Mouse (Mus musculus) limb, embryonic 14.5 days (tissue): ENCODE data around the gene Tmem117. TPM values are rescaled to one million over a fixed set of nuclear protein-coding genes. Genes with fewer than 3 reads are reported as not detected.

Experiments used
- ATAC-seq: fragments of 200-750 bp; cut with Nextera tagmentation; 2 replicates; pipeline ENCODE4 v1.8.0; 2017; ENCODE audit warnings: low read depth, moderate number of reproducible peaks, moderate TSS enrichment; ENCODE audit not compliant: low FRiP score
- DNase-seq: peaks from one replicate; pipeline ENCODE4 v3.0.0-alpha.2; 2015; ENCODE audit warnings: low spot score
- H3K27ac ChIP-seq: fragments of 300-500 bp; sonication (generic); replicated peaks from 2 replicates; pipeline ENCODE4 v1.5.1; 2014; ENCODE audit warnings: low read depth, mild to moderate bottlenecking, low read length, moderate library complexity, mixed read lengths
- H3K27me3 ChIP-seq: fragments of 300-500 bp; sonication (generic); 2 replicates; pipeline ENCODE4 v1.6.1; 2014; ENCODE audit warnings: low read length, mixed read lengths; ENCODE audit not compliant: control insufficient read depth, insufficient read depth
- H3K36me3 ChIP-seq: fragments of 300-500 bp; sonication (generic); 2 replicates; pipeline ENCODE4 v1.6.1; 2014; ENCODE audit warnings: mild to moderate bottlenecking, low read length, moderate library complexity, mixed read lengths; ENCODE audit not compliant: control insufficient read depth, insufficient read depth
- H3K4me1 ChIP-seq: fragments of 300-500 bp; sonication (generic); 2 replicates; pipeline ENCODE4 v1.6.1; 2014; ENCODE audit warnings: antibody characterized with exemption, low read length, mixed read lengths; ENCODE audit not compliant: control insufficient read depth, insufficient read depth
- H3K4me2 ChIP-seq: fragments of 300-500 bp; sonication (generic); replicated peaks from 2 replicates; pipeline ENCODE4 v1.6.1; 2014; ENCODE audit warnings: low read depth, mild to moderate bottlenecking, low read length, moderate library complexity; ENCODE audit not compliant: severe bottlenecking
- H3K4me3 ChIP-seq: fragments of 300-500 bp; sonication (generic); replicated peaks from 2 replicates; pipeline ENCODE4 v1.5.1; 2014; ENCODE audit warnings: low read length
- H3K9ac ChIP-seq: fragments of 300-500 bp; sonication (generic); 2 replicates; pipeline ENCODE4 v1.6.1; 2014; ENCODE audit warnings: mild to moderate bottlenecking, low read depth, low read length, moderate library complexity; ENCODE audit not compliant: severe bottlenecking
- H3K9me3 ChIP-seq: fragments of 300-500 bp; sonication (generic); 2 replicates; pipeline ENCODE4 v1.6.1; 2016; ENCODE audit warnings: low read length; ENCODE audit not compliant: control insufficient read depth
- POLR2A ChIP-seq: fragments of 200-500 bp; IDR thresholded peaks from 2 replicates; pipeline ENCODE4 v1.8.0; 2012; ENCODE audit warnings: inconsistent platforms, mild to moderate bottlenecking, moderate library complexity, borderline replicate concordance; ENCODE audit not compliant: insufficient read depth, insufficient read length; ENCODE audit errors: extremely low read depth
- WGBS: fragments of 180-500 bp; shearing (Covaris S2); extraction: QIAGEN DNeasy Blood & Tissue Kit; methylation state at CpG from one replicate; pipeline ENCODE4 v1.1.7; 2014; 5-methylcytosine and 5-hydroxymethylcytosine counted together
- polyA plus RNA-seq, 2 experiments: library from polyadenylated mRNA; depleted of rRNA in 1 of 2; stranded (reverse) in 1 of 2; unstranded in 1 of 2; fragments of >200 nt; fragmentation: Nextera tagmentation in 1 of 2; extraction: Ambion mirVana in 1 of 2; gene quantifications; 2 replicates each; pipeline versions ENCODE4 v1.2.1 to v1.2.3; 2012 to 2014

Tmem117 gene
- polyA plus RNA-seq, 2 experiments, result 1.9 to 5.9 TPM

GRCm38 (mm10) chr15:95135926-95136609 lies 507.0 kb downstream of the Tmem117 start:
- Histone ChIP-seq H3K36me3 (no peaks in the 10 kb centered on the region), H3K9ac (no peak overlapping the region), H3K4me2 (no peak overlapping the region), H3K27me3 (no peaks in the 10 kb centered on the region), H3K27ac (no peak overlapping the region), H3K4me3 (no peak overlapping the region), H3K4me1 (no peaks in the 10 kb centered on the region), H3K9me3 (no peaks in the 10 kb centered on the region)
- 94% methylated on average over 17 of the region's 17 CpGs for WGBS
- TF ChIP-seq POLR2A, result no peak
- ATAC-seq, result no peak
- DNase-seq, result no peak

- ATAC-seq (no peak), DNase-seq (no peak)
- H3K4me1 ChIP-seq, result no peaks in the 10 kb centered on the region
- no peaks in the 10 kb centered on the region for H3K27me3 ChIP-seq
- H3K36me3 ChIP-seq, result no peaks in the 10 kb centered on the region
- no peak overlapping the region for H3K4me3 ChIP-seq
- no peaks in the 10 kb centered on the region for H3K9me3 ChIP-seq
- WGBS, result 79% methylated on average over 10 of the region's 10 CpGs
- no peak overlapping the region for H3K27ac ChIP-seq
- H3K9ac ChIP-seq, result no peak overlapping the region
- no peak overlapping the region for H3K4me2 ChIP-seq
- no peak for TF ChIP-seq POLR2A
Measured at GRCm38 (mm10) chr15:95137018-95137810, 508.2 kb downstream of the Tmem117 start.

DNA sequence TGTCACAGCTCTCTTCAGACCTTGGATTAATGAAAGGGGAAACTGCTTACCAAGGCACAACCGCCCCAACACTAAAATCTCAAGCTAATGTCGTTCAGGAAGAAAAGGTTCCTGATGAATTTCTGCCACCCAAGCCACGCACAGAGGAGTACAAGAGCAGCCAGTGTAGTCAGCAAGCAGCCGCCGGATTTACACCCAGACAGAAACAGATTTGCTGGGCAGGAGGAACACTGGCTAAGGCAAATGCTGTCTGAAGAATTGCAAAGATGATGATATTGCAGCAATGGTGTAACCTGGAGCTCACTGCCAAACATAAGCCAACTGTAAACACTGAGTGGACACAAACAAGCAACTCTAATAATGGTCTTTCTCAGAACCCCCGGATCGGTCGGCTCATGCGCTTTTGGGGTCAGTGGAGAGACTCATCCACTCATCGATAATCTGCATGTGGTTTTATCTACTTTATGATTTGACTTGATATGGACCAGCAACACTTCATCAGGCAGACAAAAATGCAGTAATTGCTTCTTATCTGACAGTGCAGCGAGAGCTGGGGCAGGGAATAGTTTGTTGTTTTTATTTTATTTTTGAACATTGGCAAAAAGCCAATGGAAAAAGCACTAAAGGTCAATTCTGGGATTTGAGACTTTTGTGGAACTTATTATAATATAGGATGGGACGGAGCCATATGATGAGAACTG lies 509.8 kb downstream of the Tmem117 start:
- WGBS, result 78% methylated on average over 12 of the region's 12 CpGs
- Histone ChIP-seq H3K4me1 (no peaks in the 10 kb centered on the region), H3K36me3 (no peaks in the 10 kb centered on the region), H3K4me2 (no peak overlapping the region), H3K9me3 (no peaks in the 10 kb centered on the region), H3K4me3 (no peak overlapping the region), H3K27ac (no peak overlapping the region), H3K9ac (no peak overlapping the region), H3K27me3 (no peaks in the 10 kb centered on the region)
- DNase-seq (no peak), ATAC-seq (no peak)
- TF ChIP-seq POLR2A, result no peak

DNA sequence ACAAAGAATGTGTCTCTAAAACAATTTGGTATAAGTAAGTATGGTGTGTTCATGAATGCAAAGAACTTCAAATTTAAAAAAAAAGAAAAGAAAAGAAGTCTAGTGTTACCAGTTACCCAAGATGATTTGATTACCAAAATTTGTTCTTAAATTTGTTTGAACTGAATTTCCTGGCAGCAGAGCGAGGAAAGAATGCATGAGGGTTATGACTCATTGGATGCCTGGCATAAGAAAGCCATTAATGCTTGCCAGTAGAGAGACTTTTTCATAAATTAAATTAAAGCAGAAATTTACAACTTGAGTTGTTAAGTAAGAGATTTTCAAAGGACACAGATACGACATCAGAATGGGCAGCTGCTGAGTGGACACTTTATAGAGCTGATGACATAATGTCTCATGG lies 515.1 kb downstream of the Tmem117 start:
- ATAC-seq (no peak), DNase-seq (no peak)
- no peak overlapping the region for H3K4me3 ChIP-seq
- H3K27ac ChIP-seq, result no peak overlapping the region
- WGBS, result 39% methylated on average over 2 of the region's 2 CpGs
- no peak for TF ChIP-seq POLR2A
- no peak overlapping the region for H3K9ac ChIP-seq
- no peaks in the 10 kb centered on the region for H3K36me3 ChIP-seq
- no peaks in the 10 kb centered on the region for H3K9me3 ChIP-seq
- 0 out of 2 replicates have a peak, but pooled peaks cover 4% of the 10 kb centered on the region for H3K4me1 ChIP-seq
- H3K27me3 ChIP-seq, result no peaks in the 10 kb centered on the region
- H3K4me2 ChIP-seq, result no peak overlapping the region

DNA sequence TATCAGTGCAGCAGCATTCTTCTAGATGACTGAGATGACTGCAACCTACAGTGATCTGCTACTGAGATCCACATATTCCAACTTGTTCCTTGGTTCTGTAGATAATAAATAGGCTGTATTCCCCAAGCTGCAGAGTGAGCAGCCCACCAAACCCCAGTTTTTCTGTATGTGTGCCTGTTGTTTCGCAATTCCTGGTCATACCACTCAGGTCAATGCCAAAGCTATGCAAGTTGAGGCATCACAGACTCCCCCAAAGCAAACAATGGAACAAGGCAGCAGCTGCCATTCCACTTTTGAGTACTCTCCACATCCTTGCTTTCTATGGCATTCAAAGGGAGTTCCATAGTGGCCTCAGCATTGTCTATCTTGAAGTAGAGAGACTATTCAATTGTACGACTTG lies 516.1 kb downstream of the Tmem117 start:
- no peaks in the 10 kb centered on the region for H3K36me3 ChIP-seq
- H3K27me3 ChIP-seq, result no peaks in the 10 kb centered on the region
- no peak overlapping the region for H3K4me3 ChIP-seq
- no peak overlapping the region for H3K4me2 ChIP-seq
- DNase-seq (no peak), ATAC-seq (no peak)
- 91% methylated on average over 2 of the region's 2 CpGs for WGBS
- TF ChIP-seq POLR2A, result no peak
- no peak overlapping the region for H3K9ac ChIP-seq
- no peaks in the 10 kb centered on the region for H3K9me3 ChIP-seq
- H3K27ac ChIP-seq, result no peak overlapping the region
- H3K4me1 ChIP-seq, result 0 out of 2 replicates have a peak, but pooled peaks cover 4% of the 10 kb centered on the region

Other genes with a start within 250 kb of the Tmem117 start
- 6.3 and 7.3 TPM in 2 replicates for gene Adamts20, start 163.8 kb upstream of the Tmem117 start, polyA plus RNA-seq (2012; rRNA removed)
- gene Adamts20, start 163.8 kb upstream of the Tmem117 start, polyA plus RNA-seq (2014; fragmentation: Nextera tagmentation; extraction: Ambion mirVana), result 5.7 and 5.8 TPM in 2 replicates
- 8.4 and 8.7 TPM in 2 replicates for gene Pus7l, start 85.7 kb upstream of the Tmem117 start, polyA plus RNA-seq (2012; rRNA removed)
- 8.8 and 10.2 TPM in 2 replicates for gene Pus7l, start 85.7 kb upstream of the Tmem117 start, polyA plus RNA-seq (2014; fragmentation: Nextera tagmentation; extraction: Ambion mirVana)
- gene Irak4, start 85.6 kb upstream of the Tmem117 start, polyA plus RNA-seq (2012; rRNA removed), result 4.9 and 5.6 TPM in 2 replicates
- 5.2 TPM in 2 replicates for gene Irak4, start 85.6 kb upstream of the Tmem117 start, polyA plus RNA-seq (2014; fragmentation: Nextera tagmentation; extraction: Ambion mirVana)
- 37.7 and 40.2 TPM in 2 replicates for gene Twf1, start 39.3 kb upstream of the Tmem117 start, polyA plus RNA-seq (2012; rRNA removed)
- gene Twf1, start 39.3 kb upstream of the Tmem117 start, polyA plus RNA-seq (2014; fragmentation: Nextera tagmentation; extraction: Ambion mirVana), result 78.1 and 79.3 TPM in 2 replicates